Mouse (Mus musculus) forebrain, embryonic 10.5 days (tissue): ENCODE results near the gene Flnb. TPM values are rescaled to one million over a fixed set of nuclear protein-coding genes. Genes with fewer than 3 reads are reported as not detected.

Experiments used
- DNase-seq: peaks from one replicate; pipeline ENCODE4 v3.0.0-alpha.2; 2017; ENCODE audit warnings: low spot score; ENCODE audit errors: extremely low spot score
- H3K27ac ChIP-seq: fragments of 300-500 bp; sonication (generic); 2 replicates; pipeline ENCODE4 v1.5.1; 2016; ENCODE audit warnings: mild to moderate bottlenecking
- H3K27me3 ChIP-seq: fragments of 300-500 bp; sonication (generic); 2 replicates; pipeline ENCODE4 v1.6.1; 2016; ENCODE audit warnings: mild to moderate bottlenecking; ENCODE audit not compliant: poor library complexity, severe bottlenecking
- H3K36me3 ChIP-seq: fragments of 300-500 bp; sonication (generic); replicated peaks from 2 replicates; pipeline ENCODE4 v1.6.1; 2016; ENCODE audit warnings: mild to moderate bottlenecking, moderate library complexity
- H3K4me1 ChIP-seq: fragments of 300-500 bp; sonication (generic); 2 replicates; pipeline ENCODE4 v1.6.1; 2016
- H3K4me3 ChIP-seq: fragments of 300-500 bp; sonication (generic); 2 replicates; pipeline ENCODE4 v1.5.1; 2016; ENCODE audit warnings: mild to moderate bottlenecking, moderate library complexity
- H3K9me3 ChIP-seq: fragments of 300-500 bp; sonication (generic); 2 replicates; pipeline ENCODE4 v1.6.1; 2016; ENCODE audit warnings: mild to moderate bottlenecking, moderate library complexity
- WGBS: fragments of 180-500 bp; shearing (Covaris S2); methylation state at CpG from one replicate; pipeline ENCODE4 v1.1.7; 2016; 5-methylcytosine and 5-hydroxymethylcytosine counted together
- polyA plus RNA-seq: library from polyadenylated mRNA; unstranded; fragments of >200 nt; fragmentation: Nextera tagmentation; extraction: Ambion mirVana; gene quantifications from 2 replicates; pipeline ENCODE4 v1.2.1, GENCODE M21; 2016

Gene Flnb
- polyA plus RNA-seq, 1 experiment from 2014 or later: 22.9 TPM

- Histone ChIP-seq H3K27me3 (no peaks in the 10 kb centered on the region), H3K36me3 (no peaks in the 10 kb centered on the region), H3K27ac (no peak overlapping the region), H3K9me3 (peaks cover 3% of the 10 kb centered on the region; the same call in 1 of the 2 replicates), H3K4me3 (no peak overlapping the region), H3K4me1 (peaks cover 4% of the 10 kb centered on the region)
- 79% methylated on average over 11 of the region's 11 CpGs for WGBS
- DNase-seq: no peak
Measured at GRCm38 (mm10) chr14:7808501-7808981, 9.2 kb upstream of the Flnb start.

GRCm38 (mm10) chr14:7809043-7809955, 8.5 kb upstream of the Flnb start:
- Histone ChIP-seq H3K36me3 (no peaks in the 10 kb centered on the region), H3K27me3 (no peaks in the 10 kb centered on the region), H3K4me1 (no peaks in the 10 kb centered on the region), H3K27ac (no peak overlapping the region), H3K4me3 (no peak overlapping the region), H3K9me3 (peaks cover 3% of the 10 kb centered on the region; the same call in 1 of the 2 replicates)
- 91% methylated on average over 12 of the region's 12 CpGs for WGBS
- DNase-seq: no peak

GRCm38 (mm10) chr14:7818463-7819121, 835 bp downstream of the Flnb start:
- peak overlapping the region; percentile 78 for H3K4me3 ChIP-seq
- no peaks in the 10 kb centered on the region for H3K27me3 ChIP-seq
- H3K9me3 ChIP-seq: no peaks in the 10 kb centered on the region
- DNase-seq: peak; percentile 42
- peaks cover 56% of the 10 kb centered on the region for H3K4me1 ChIP-seq
- under 1% methylated on average over 36 of the region's 36 CpGs for WGBS
- peak overlapping the region; percentile 89 for H3K27ac ChIP-seq
- H3K36me3 ChIP-seq: peaks cover 6% of the 10 kb centered on the region

- Histone ChIP-seq H3K27ac (peak overlapping the region; percentile 89; the same call in 1 of the 2 replicates), H3K4me3 (peak overlapping the region; percentile 78), H3K9me3 (no peaks in the 10 kb centered on the region), H3K27me3 (no peaks in the 10 kb centered on the region), H3K36me3 (peaks cover 6% of the 10 kb centered on the region), H3K4me1 (peaks cover 61% of the 10 kb centered on the region)
- 80% methylated on average over 5 of the region's 5 CpGs for WGBS
- no peak for DNase-seq
Measured at GRCm38 (mm10) chr14:7819446-7819845, 1.7 kb downstream of the Flnb start.

GRCm38 (mm10) chr14:7821341-7821740, 3.6 kb downstream of the Flnb start:
- peaks cover 80% of the 10 kb centered on the region for H3K4me1 ChIP-seq

GRCm38 (mm10) chr14:7822693-7823092, 4.9 kb downstream of the Flnb start:
- Histone ChIP-seq H3K36me3 (peaks cover 6% of the 10 kb centered on the region), H3K27me3 (no peaks in the 10 kb centered on the region), H3K27ac (peak overlapping the region; percentile 77), H3K9me3 (no peaks in the 10 kb centered on the region), H3K4me3 (no peak overlapping the region; the same call in 1 of the 2 replicates), H3K4me1 (peaks cover 94% of the 10 kb centered on the region)
- peak; percentile 70 for DNase-seq
- WGBS: 13% methylated on average over 7 of the region's 7 CpGs

More at GRCm38 (mm10) chr14:7821341-7821740, 3.6 kb downstream of the Flnb start:
- WGBS: 86% methylated on average over 8 of the region's 8 CpGs
- Histone ChIP-seq H3K9me3 (no peaks in the 10 kb centered on the region), H3K27ac (no peak overlapping the region), H3K4me3 (no peak overlapping the region), H3K36me3 (peaks cover 6% of the 10 kb centered on the region), H3K27me3 (no peaks in the 10 kb centered on the region)
- DNase-seq: no peak

GRCm38 (mm10) chr14:7824651-7825268, 7.0 kb downstream of the Flnb start:
- no peak for DNase-seq
- H3K4me1 ChIP-seq: peaks cover 75% of the 10 kb centered on the region
- no peak overlapping the region for H3K4me3 ChIP-seq
- peaks cover 14% of the 10 kb centered on the region for H3K36me3 ChIP-seq
- 0 out of 2 replicates have a peak, but pooled peaks cover under 1% of the 10 kb centered on the region for H3K9me3 ChIP-seq
- H3K27ac ChIP-seq: peak overlapping the region; percentile 87
- H3K27me3 ChIP-seq: no peaks in the 10 kb centered on the region
- 81% methylated on average over 8 of the region's 8 CpGs for WGBS

GRCm38 (mm10) chr14:7826151-7826937, 8.6 kb downstream of the Flnb start:
- H3K27me3 ChIP-seq: no peaks in the 10 kb centered on the region
- 0 out of 2 replicates have a peak, but pooled peaks cover 3% of the 10 kb centered on the region for H3K9me3 ChIP-seq
- peaks cover 16% of the 10 kb centered on the region for H3K36me3 ChIP-seq
- peak; percentile 34 for DNase-seq
- peaks cover 61% of the 10 kb centered on the region for H3K4me1 ChIP-seq
- H3K27ac ChIP-seq: peak overlapping the region; percentile 87
- WGBS: 39% methylated on average over 10 of the region's 10 CpGs
- peak overlapping the region; percentile 12; the same call in 1 of the 2 replicates for H3K4me3 ChIP-seq

- no peaks in the 10 kb centered on the region for H3K27me3 ChIP-seq
- no peak for DNase-seq
- H3K9me3 ChIP-seq: 0 out of 2 replicates have a peak, but pooled peaks cover 3% of the 10 kb centered on the region
- H3K4me1 ChIP-seq: peaks cover 58% of the 10 kb centered on the region
- peaks cover 18% of the 10 kb centered on the region for H3K36me3 ChIP-seq
- no peak overlapping the region for H3K27ac ChIP-seq
- 91% methylated on average over 2 of the region's 2 CpGs for WGBS
- no peak overlapping the region for H3K4me3 ChIP-seq
Measured at GRCm38 (mm10) chr14:7829181-7829580, 11.4 kb downstream of the Flnb start.

GRCm38 (mm10) chr14:7831770-7832439, 14.1 kb downstream of the Flnb start:
- Histone ChIP-seq H3K36me3 (peaks cover 18% of the 10 kb centered on the region), H3K4me1 (peaks cover 37% of the 10 kb centered on the region), H3K9me3 (0 out of 2 replicates have a peak, but pooled peaks cover 3% of the 10 kb centered on the region), H3K27ac (0 out of 2 replicates have a peak overlapping the region, but pooled peaks have one; percentile 40), H3K4me3 (no peak overlapping the region), H3K27me3 (no peaks in the 10 kb centered on the region)
- DNase-seq: no peak
- WGBS: 66% methylated on average over 1 of the region's 1 CpGs

GRCm38 (mm10) chr14:7832440-7832783, 14.7 kb downstream of the Flnb start:
- DNase-seq: no peak

More at GRCm38 (mm10) chr14:7832440-7832783, 14.7 kb downstream of the Flnb start:
- peaks cover 37% of the 10 kb centered on the region for H3K4me1 ChIP-seq
- H3K36me3 ChIP-seq: peaks cover 18% of the 10 kb centered on the region
- H3K9me3 ChIP-seq: 0 out of 2 replicates have a peak, but pooled peaks cover 3% of the 10 kb centered on the region
- 90% methylated on average over 5 of the region's 5 CpGs for WGBS
- no peak overlapping the region for H3K4me3 ChIP-seq
- H3K27ac ChIP-seq: 0 out of 2 replicates have a peak overlapping the region, but pooled peaks have one; percentile 0
- H3K27me3 ChIP-seq: no peaks in the 10 kb centered on the region
